In genomic region chr13:14011454-14011995, GRCm38 (mm10) we compare ENCODE assay signal across 21 mouse cellular contexts. TPM values are rescaled to one million over a fixed set of nuclear protein-coding genes. Genes with fewer than 3 reads are reported as not detected.
DNase-seq lines count a peak whose midpoint lies in the region; ATAC-seq lines count a peak whose summit lies in the region.
"Had no signal": no experiment of that assay in that cellular context is flagged by ENCODE, and none has a peak within 500 bp of the region (broad histone marks: within the 10 kb centered on the region; RNA-seq: fewer than 3 reads in every experiment).

No protein-coding gene starts in this region.

- peaks cover 79% of the 10 kb centered on the region for H3K36me3 ChIP-seq in liver, embryonic 13.5 days
- peaks cover 86% of the 10 kb centered on the region for H3K36me3 ChIP-seq in liver, embryonic 12.5 days
- peaks cover 39% of the 10 kb centered on the region for H3K36me3 ChIP-seq in hindbrain, embryonic 12.5 days
- H3K36me3 ChIP-seq: midbrain, embryonic 15.5 days had no signal

- 78% methylated on average over 4 of the region's 4 CpGs for WGBS in liver, embryonic 13.5 days (ENCODE audit: insufficient replicate concordance)
- 81% methylated on average over 4 of the region's 4 CpGs for WGBS in liver, embryonic 12.5 days (ENCODE audit: insufficient replicate concordance)
- 90% methylated on average over 4 of the region's 4 CpGs for WGBS in hindbrain, embryonic 12.5 days

- no peaks in the 10 kb centered on the region for H3K9me3 ChIP-seq in liver, embryonic 13.5 days (replicated peaks)
- no peaks in the 10 kb centered on the region for H3K9me3 ChIP-seq in liver, embryonic 12.5 days (replicated peaks)
- no peaks in the 10 kb centered on the region for H3K9me3 ChIP-seq in hindbrain, embryonic 12.5 days (replicated peaks)
- H3K9me3 ChIP-seq: forebrain, embryonic 15.5 days; hindbrain, embryonic 15.5 days; midbrain, embryonic 15.5 days; neural tube, embryonic 15.5 days had no signal

- no peak for ATAC-seq in liver, embryonic 13.5 days (ENCODE audit: low read depth)
- ATAC-seq in liver, embryonic 12.5 days = no peak
- peak; percentile 89 for ATAC-seq in activated CD4-positive, CD25-positive, alpha-beta regulatory T cell, adult 4 months
- peak; percentile 92 for ATAC-seq in inflammation-experienced regulatory T-cells, adult 6 months
- ATAC-seq in megakaryocyte-erythroid progenitor cell, adult 5-6 weeks (replicated peaks; ENCODE audit: low FRiP score, low TSS enrichment, poor library complexity, severe bottlenecking) = peak; percentile 45; the same call in 1 of the 2 replicates
- no peak for ATAC-seq in hindbrain, embryonic 12.5 days (ENCODE audit: low FRiP score)
- ATAC-seq: forebrain, embryonic 15.5 days; lung, postnatal 0 days; midbrain, embryonic 15.5 days had no signal

- no peak overlapping the region for H3K9ac ChIP-seq in liver, embryonic 13.5 days
- no peak overlapping the region for H3K9ac ChIP-seq in liver, embryonic 12.5 days
- no peak overlapping the region for H3K9ac ChIP-seq in hindbrain, embryonic 12.5 days
- H3K9ac ChIP-seq: forebrain, embryonic 15.5 days; hindbrain, embryonic 15.5 days; midbrain, embryonic 15.5 days; neural tube, embryonic 15.5 days had no signal

- no peak overlapping the region for H3K4me3 ChIP-seq in liver, embryonic 13.5 days (replicated peaks)
- no peak overlapping the region for H3K4me3 ChIP-seq in liver, embryonic 12.5 days
- no peak overlapping the region for H3K4me3 ChIP-seq in hindbrain, embryonic 12.5 days
- H3K4me3 ChIP-seq: forebrain, embryonic 15.5 days; hindbrain, embryonic 15.5 days; midbrain, embryonic 15.5 days; myocyte; neural tube, embryonic 15.5 days had no signal

- DNase-seq in liver, embryonic 13.5 days = no peak
- no peak for DNase-seq in ovary, postnatal 14 days (ENCODE audit: low spot score)
- DNase-seq in frontal cortex, postnatal 25 days (ENCODE audit: low spot score in 2 of 2) = no peak
- DNase-seq: adrenal gland, postnatal 25 days; B cell, adult 2 months; gastrocnemius, postnatal 36 days; heart, postnatal 10 days; kidney, adult 8-10 months; kidney, postnatal 14 days had no signal

- no peak overlapping the region for H3K4me2 ChIP-seq in liver, embryonic 13.5 days
- H3K4me2 ChIP-seq in liver, embryonic 12.5 days = no peak overlapping the region
- H3K4me2 ChIP-seq in hindbrain, embryonic 12.5 days (replicated peaks) = no peak overlapping the region
- H3K4me2 ChIP-seq: forebrain, embryonic 15.5 days; heart, embryonic 11.5 days; hindbrain, embryonic 15.5 days; midbrain, embryonic 15.5 days; neural tube, embryonic 15.5 days had no signal

- no peaks in the 10 kb centered on the region for H3K27me3 ChIP-seq in liver, embryonic 13.5 days
- H3K27me3 ChIP-seq in liver, embryonic 12.5 days (replicated peaks) = no peaks in the 10 kb centered on the region
- no peaks in the 10 kb centered on the region for H3K27me3 ChIP-seq in hindbrain, embryonic 12.5 days
- H3K27me3 ChIP-seq: forebrain, embryonic 15.5 days; hindbrain, embryonic 15.5 days; midbrain, embryonic 15.5 days; neural tube, embryonic 15.5 days had no signal

- peaks cover 11% of the 10 kb centered on the region for H3K4me1 ChIP-seq in liver, embryonic 13.5 days (replicated peaks)
- peaks cover 17% of the 10 kb centered on the region for H3K4me1 ChIP-seq in liver, embryonic 12.5 days
- no peaks in the 10 kb centered on the region for H3K4me1 ChIP-seq in hindbrain, embryonic 12.5 days
- H3K4me1 ChIP-seq: forebrain, embryonic 15.5 days; hindbrain, embryonic 15.5 days; midbrain, embryonic 15.5 days; neural tube, embryonic 15.5 days had no signal

- peak overlapping the region; percentile 9; the same call in 1 of the 2 replicates for H3K27ac ChIP-seq in liver, embryonic 13.5 days
- H3K27ac ChIP-seq in liver, embryonic 12.5 days = no peak overlapping the region
- no peak overlapping the region for H3K27ac ChIP-seq in hindbrain, embryonic 12.5 days
- H3K27ac ChIP-seq: forebrain, embryonic 15.5 days; hindbrain, embryonic 15.5 days; midbrain, embryonic 15.5 days; neural tube, embryonic 15.5 days had no signal

RNA-seq across cellular contexts. Expression of gene Tbce, which starts 27.9 kb away (rescaled TPM):
- polyA plus RNA-seq in liver, embryonic 13.5 days (2015; fragmentation: Nextera tagmentation; extraction: Ambion mirVana) = 31.5 and 37.6 TPM in 2 replicates
- polyA plus RNA-seq in liver, embryonic 12.5 days (2016; fragmentation: Nextera tagmentation; extraction: Ambion mirVana) = 35.4 and 38.7 TPM in 2 replicates
- polyA plus RNA-seq in activated CD4-positive, CD25-positive, alpha-beta regulatory T cell, adult 4 months (2017; shearing (Covaris generic)) = 10 to 100 TPM; 75.9 to 78.6 TPM
- polyA plus RNA-seq in inflammation-experienced regulatory T-cells, adult 6 months (2017; shearing (Covaris generic)) = 100 to 1,000 TPM in 1 of 3 experiments, 10 to 100 TPM in 2; 72.6 to 120 (median 76.2) TPM
- 106 and 112 TPM in 2 replicates for total RNA-seq in megakaryocyte-erythroid progenitor cell, adult 5-6 weeks (2014; fragmentation: Nextera tagmentation)
- 58.8 and 103 TPM in 2 replicates for total RNA-seq in megakaryocyte-erythroid progenitor cell, adult 5-6 weeks (2017)
- 78.7 and 86.3 TPM in 2 replicates for polyA plus RNA-seq in hindbrain, embryonic 12.5 days (2016; fragmentation: Nextera tagmentation; extraction: Ambion mirVana)

RNA-seq across cellular contexts. Expression of gene Arid4b, which starts 51.5 kb away (rescaled TPM):
- 17.8 and 20.0 TPM in 2 replicates for polyA plus RNA-seq in liver, embryonic 13.5 days (2015; fragmentation: Nextera tagmentation; extraction: Ambion mirVana)
- 23.5 and 25.1 TPM in 2 replicates for polyA plus RNA-seq in liver, embryonic 12.5 days (2016; fragmentation: Nextera tagmentation; extraction: Ambion mirVana)
- polyA plus RNA-seq in activated CD4-positive, CD25-positive, alpha-beta regulatory T cell, adult 4 months (2017; shearing (Covaris generic)) = 10 to 100 TPM; 61.0 to 75.1 TPM
- polyA plus RNA-seq in inflammation-experienced regulatory T-cells, adult 6 months (2017; shearing (Covaris generic)) = 10 to 100 TPM; 49.5 to 68.7 (median 53.9) TPM
- 31.2 and 33.7 TPM in 2 replicates for total RNA-seq in megakaryocyte-erythroid progenitor cell, adult 5-6 weeks (2014; fragmentation: Nextera tagmentation)
- total RNA-seq in megakaryocyte-erythroid progenitor cell, adult 5-6 weeks (2017) = 43.3 and 56.4 TPM in 2 replicates
- polyA plus RNA-seq in hindbrain, embryonic 12.5 days (2016; fragmentation: Nextera tagmentation; extraction: Ambion mirVana) = 93.0 and 97.9 TPM in 2 replicates

RNA-seq across cellular contexts. Expression of gene Ggps1, which starts 51.8 kb away (rescaled TPM):
- 13.4 and 18.2 TPM in 2 replicates for polyA plus RNA-seq in liver, embryonic 13.5 days (2015; fragmentation: Nextera tagmentation; extraction: Ambion mirVana)
- polyA plus RNA-seq in liver, embryonic 12.5 days (2016; fragmentation: Nextera tagmentation; extraction: Ambion mirVana) = 16.8 and 18.2 TPM in 2 replicates
- 100 to 1,000 TPM in 1 of 2 experiments, 10 to 100 TPM in 1; 91.7 to 103 TPM for polyA plus RNA-seq in activated CD4-positive, CD25-positive, alpha-beta regulatory T cell, adult 4 months (2017; shearing (Covaris generic))
- polyA plus RNA-seq in inflammation-experienced regulatory T-cells, adult 6 months (2017; shearing (Covaris generic)) = 100 to 1,000 TPM in 1 of 3 experiments, 10 to 100 TPM in 2; 88.4 to 108 (median 91.0) TPM
- total RNA-seq in megakaryocyte-erythroid progenitor cell, adult 5-6 weeks (2014; fragmentation: Nextera tagmentation) = 21.7 and 23.3 TPM in 2 replicates
- 12.6 and 17.0 TPM in 2 replicates for total RNA-seq in megakaryocyte-erythroid progenitor cell, adult 5-6 weeks (2017)
- 68.1 and 76.6 TPM in 2 replicates for polyA plus RNA-seq in hindbrain, embryonic 12.5 days (2016; fragmentation: Nextera tagmentation; extraction: Ambion mirVana)

RNA-seq across cellular contexts. Expression of gene B3galnt2, which starts 57.3 kb away (rescaled TPM):
- polyA plus RNA-seq in liver, embryonic 13.5 days (2015; fragmentation: Nextera tagmentation; extraction: Ambion mirVana) = 26.7 and 32.8 TPM in 2 replicates
- 44.6 and 44.9 TPM in 2 replicates for polyA plus RNA-seq in liver, embryonic 12.5 days (2016; fragmentation: Nextera tagmentation; extraction: Ambion mirVana)
- 10 to 100 TPM; 10.4 to 14.0 TPM for polyA plus RNA-seq in activated CD4-positive, CD25-positive, alpha-beta regulatory T cell, adult 4 months (2017; shearing (Covaris generic))
- 10 to 100 TPM in 2 of 3 experiments, 1 to 10 TPM in 1; 8.9 to 12.7 (median 11.7) TPM for polyA plus RNA-seq in inflammation-experienced regulatory T-cells, adult 6 months (2017; shearing (Covaris generic))
- 82.9 and 102 TPM in 2 replicates for total RNA-seq in megakaryocyte-erythroid progenitor cell, adult 5-6 weeks (2014; fragmentation: Nextera tagmentation)
- total RNA-seq in megakaryocyte-erythroid progenitor cell, adult 5-6 weeks (2017) = 81.3 and 86.6 TPM in 2 replicates
- 32.4 and 33.3 TPM in 2 replicates for polyA plus RNA-seq in hindbrain, embryonic 12.5 days (2016; fragmentation: Nextera tagmentation; extraction: Ambion mirVana)

Comparison
In these comparisons a context has a peak if more than half of its experiments do, and no peak if none do; other contexts are left out.
1. ATAC-seq: peak in activated CD4-positive, CD25-positive, alpha-beta regulatory T cell, adult 4 months (single experiment), inflammation-experienced regulatory T-cells, adult 6 months (single experiment) and megakaryocyte-erythroid progenitor cell, adult 5-6 weeks (single experiment); none in liver, embryonic 13.5 days (single experiment), liver, embryonic 12.5 days (single experiment) and hindbrain, embryonic 12.5 days (single experiment).